8 mouse cellular contexts compared by ENCODE assay signal in the genomic region with DNA sequence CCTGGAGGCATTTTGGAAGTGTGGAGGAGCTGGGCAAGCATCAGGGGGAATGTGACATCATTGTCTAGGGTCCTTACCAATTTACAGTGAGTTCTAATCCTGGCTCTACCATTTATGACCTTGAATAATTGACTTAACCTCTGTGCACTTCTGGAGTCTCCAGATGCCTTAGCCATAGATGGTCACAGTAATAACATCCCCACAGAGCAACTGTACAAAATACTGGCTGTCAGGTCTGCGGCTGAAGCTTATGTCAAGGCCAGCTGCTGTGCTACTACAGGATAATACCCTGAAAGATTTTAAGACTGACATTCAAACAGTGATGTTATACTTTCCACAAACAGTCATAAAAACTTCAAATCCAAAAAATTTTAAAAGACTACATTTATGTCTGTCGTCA. TPM values are rescaled to one million over a fixed set of nuclear protein-coding genes. Genes with fewer than 3 reads are reported as not detected.
DNase-seq lines count a peak whose midpoint lies in the region; ATAC-seq lines count a peak whose summit lies in the region.

No protein-coding gene starts in this region.

- H3K27ac ChIP-seq in heart, embryonic 14.5 days (replicated peaks in 1 of 2; ENCODE audit: control insufficient read depth in 1 of 2, insufficient read depth in 1 of 2, low read depth in 2 of 2, low read length in 2 of 2) = peak overlapping the region; percentile 86 to 89
- peak overlapping the region; percentile 79 for H3K27ac ChIP-seq in midbrain, embryonic 10.5 days (replicated peaks)
- no peak overlapping the region for H3K27ac ChIP-seq in midbrain, embryonic 16.5 days (ENCODE audit: low read length)
- peak overlapping the region; percentile 2; the same call in 1 of the 2 replicates for H3K27ac ChIP-seq in hindbrain, embryonic 14.5 days
- H3K27ac ChIP-seq in stomach, embryonic 15.5 days = peak overlapping the region; percentile 81

- intact Hi-C loops in heart, postnatal 36 days (cut with DNase I) = no loop called here

- no peaks in the 10 kb centered on the region for H3K27me3 ChIP-seq in heart, embryonic 14.5 days (ENCODE audit: control insufficient read depth, insufficient read depth, low read length)
- H3K27me3 ChIP-seq in midbrain, embryonic 10.5 days (ENCODE audit: low read depth, poor library complexity, severe bottlenecking) = no peaks in the 10 kb centered on the region
- no peaks in the 10 kb centered on the region for H3K27me3 ChIP-seq in midbrain, embryonic 16.5 days (ENCODE audit: control insufficient read depth, insufficient read depth, low read depth, low read length)
- H3K27me3 ChIP-seq in hindbrain, embryonic 14.5 days (ENCODE audit: control insufficient read depth, insufficient read depth, low read length) = no peaks in the 10 kb centered on the region
- H3K27me3 ChIP-seq in stomach, embryonic 15.5 days (replicated peaks) = no peaks in the 10 kb centered on the region

- no peak for DNase-seq in heart, postnatal 36 days
- DNase-seq in midbrain, embryonic 10.5 days (ENCODE audit: low spot score) = no peak
- DNase-seq in hindbrain, embryonic 14.5 days (ENCODE audit: low spot score) = no peak
- DNase-seq in adrenal gland, postnatal 14 days = no peak
- DNase-seq in left cerebral cortex, adult 8-10 months (ENCODE audit: low spot score in 2 of 2) = no peak

- H3K4me1 ChIP-seq in heart, embryonic 14.5 days (ENCODE audit: control insufficient read depth in 2 of 2, insufficient read depth in 2 of 2, low read length in 2 of 2) = peaks cover 20 to 35% of the 10 kb centered on the region in 2 experiments
- peaks cover 37% of the 10 kb centered on the region for H3K4me1 ChIP-seq in midbrain, embryonic 10.5 days
- peaks cover 6% of the 10 kb centered on the region; the same call in 1 of the 2 replicates for H3K4me1 ChIP-seq in midbrain, embryonic 16.5 days (ENCODE audit: control insufficient read depth, insufficient read depth, low read length)
- peaks cover 18% of the 10 kb centered on the region; the same call in 1 of the 2 replicates for H3K4me1 ChIP-seq in hindbrain, embryonic 14.5 days (replicated peaks; ENCODE audit: control insufficient read depth, insufficient read depth, low read length)
- peaks cover 18% of the 10 kb centered on the region for H3K4me1 ChIP-seq in stomach, embryonic 15.5 days

- no peak overlapping the region for H3K9ac ChIP-seq in heart, embryonic 14.5 days (ENCODE audit: low read length)
- H3K9ac ChIP-seq in midbrain, embryonic 16.5 days (ENCODE audit: low read depth, low read length) = no peak overlapping the region
- H3K9ac ChIP-seq in hindbrain, embryonic 14.5 days = no peak overlapping the region
- H3K9ac ChIP-seq in stomach, embryonic 15.5 days = no peak overlapping the region

- H3K4me2 ChIP-seq in heart, embryonic 14.5 days (ENCODE audit: low read length) = 0 out of 2 replicates have a peak overlapping the region, but pooled peaks have one; percentile 1
- no peak overlapping the region for H3K4me2 ChIP-seq in midbrain, embryonic 16.5 days (ENCODE audit: low read length)
- no peak overlapping the region for H3K4me2 ChIP-seq in hindbrain, embryonic 14.5 days (replicated peaks)
- no peak overlapping the region for H3K4me2 ChIP-seq in stomach, embryonic 15.5 days

- 54% methylated on average over 2 of the region's 2 CpGs for WGBS in heart, embryonic 14.5 days
- WGBS in midbrain, embryonic 10.5 days = 82% methylated on average over 2 of the region's 2 CpGs
- 78% methylated on average over 2 of the region's 2 CpGs for whole genome bisulfite sequencing in midbrain, embryonic 16.5 days
- 75% methylated on average over 2 of the region's 2 CpGs for WGBS in hindbrain, embryonic 14.5 days
- WGBS in stomach, embryonic 15.5 days = 53% methylated on average over 2 of the region's 2 CpGs

- peaks cover 7% of the 10 kb centered on the region; the same call in 1 of the 2 replicates for H3K9me3 ChIP-seq in heart, embryonic 14.5 days (ENCODE audit: control insufficient read depth, low read length)
- peaks cover 9% of the 10 kb centered on the region; the same call in 1 of the 2 replicates for H3K9me3 ChIP-seq in midbrain, embryonic 10.5 days (replicated peaks)
- H3K9me3 ChIP-seq in midbrain, embryonic 16.5 days (replicated peaks; ENCODE audit: control insufficient read depth, low read length, poor library complexity, severe bottlenecking) = no peaks in the 10 kb centered on the region
- H3K9me3 ChIP-seq in hindbrain, embryonic 14.5 days (ENCODE audit: control insufficient read depth, low read length) = no peaks in the 10 kb centered on the region
- no peaks in the 10 kb centered on the region for H3K9me3 ChIP-seq in stomach, embryonic 15.5 days

- no peaks in the 10 kb centered on the region for H3K36me3 ChIP-seq in heart, embryonic 14.5 days (ENCODE audit: control insufficient read depth, insufficient read depth, low read length)
- H3K36me3 ChIP-seq in midbrain, embryonic 10.5 days = no peaks in the 10 kb centered on the region
- no peaks in the 10 kb centered on the region for H3K36me3 ChIP-seq in midbrain, embryonic 16.5 days (ENCODE audit: control insufficient read depth, insufficient read depth, low read length)
- no peaks in the 10 kb centered on the region for H3K36me3 ChIP-seq in hindbrain, embryonic 14.5 days (replicated peaks; ENCODE audit: control insufficient read depth, insufficient read depth)
- no peaks in the 10 kb centered on the region for H3K36me3 ChIP-seq in stomach, embryonic 15.5 days

- H3K4me3 ChIP-seq in heart, embryonic 14.5 days (ENCODE audit: control insufficient read depth in 1 of 2, insufficient read depth in 1 of 2, low read depth in 1 of 2, low read length in 2 of 2) = no peak overlapping the region
- no peak overlapping the region for H3K4me3 ChIP-seq in midbrain, embryonic 10.5 days
- H3K4me3 ChIP-seq in midbrain, embryonic 16.5 days (ENCODE audit: low read depth, low read length) = no peak overlapping the region
- no peak overlapping the region for H3K4me3 ChIP-seq in hindbrain, embryonic 14.5 days (replicated peaks; ENCODE audit: low read length)
- H3K4me3 ChIP-seq in stomach, embryonic 15.5 days (replicated peaks) = no peak overlapping the region

- ATAC-seq in heart, embryonic 14.5 days (ENCODE audit: insufficient number of reproducible peaks, insufficient read depth, low FRiP score, low read depth) = no peak
- no peak for ATAC-seq in midbrain, embryonic 16.5 days
- no peak for ATAC-seq in hindbrain, embryonic 14.5 days (ENCODE audit: low FRiP score)
- no peak for ATAC-seq in stomach, embryonic 15.5 days (ENCODE audit: insufficient read depth, low FRiP score, low read depth)

RNA-seq across cellular contexts. Expression of gene Tlr1, which starts 54.8 kb away (rescaled TPM):
- polyA plus RNA-seq in heart, embryonic 14.5 days (2014; fragmentation: Nextera tagmentation; extraction: Ambion mirVana) = 0.58 and 0.93 TPM in 2 replicates
- under 1 TPM; 0.39 to 0.68 TPM for total RNA-seq in heart, postnatal 36 days (2021)
- 0.25 and 0.32 TPM in 2 replicates for polyA plus RNA-seq in midbrain, embryonic 10.5 days (2016; fragmentation: Nextera tagmentation; extraction: Ambion mirVana)
- polyA plus RNA-seq in midbrain, embryonic 16.5 days (2015; fragmentation: Nextera tagmentation; extraction: Ambion mirVana) = 0.22 and 0.28 TPM in 2 replicates
- 0.46 and 0.61 TPM in 2 replicates for polyA plus RNA-seq in hindbrain, embryonic 14.5 days (2014; fragmentation: Nextera tagmentation; extraction: Ambion mirVana)
- 0.99 and 1.3 TPM in 2 replicates for polyA plus RNA-seq in stomach, embryonic 15.5 days (2015; fragmentation: Nextera tagmentation; extraction: Ambion mirVana)
- 0.85 and 3.4 TPM in 2 replicates for total RNA-seq in adrenal gland, postnatal 14 days (2021)
- total RNA-seq in left cerebral cortex, adult 8-10 months (2022) = under 1 TPM; 0.13 to 0.89 (median 0.62) TPM
